Mouse (Mus musculus) heart, embryonic 11.5 days (tissue): ENCODE data around the gene Lrrc47. TPM values are rescaled to one million over a fixed set of nuclear protein-coding genes. Genes with fewer than 3 reads are reported as not detected.

Source experiments
- ATAC-seq: fragments of 200-750 bp; cut with Nextera tagmentation; replicated peaks from 2 replicates; pipeline ENCODE4 v1.8.0; 2017; ENCODE audit warnings: moderate library complexity; ENCODE audit not compliant: insufficient number of reproducible peaks, low FRiP score, low TSS enrichment
- H3K27ac ChIP-seq: fragments of 300-500 bp; sonication (generic); 2 replicates; pipeline ENCODE4 v1.5.1; 2014; ENCODE audit warnings: mild to moderate bottlenecking, low read depth, low read length
- H3K27me3 ChIP-seq: fragments of 300-500 bp; sonication (generic); 2 replicates; pipeline ENCODE4 v1.6.1; 2014; ENCODE audit warnings: mild to moderate bottlenecking, low read length, mixed read lengths; ENCODE audit not compliant: control insufficient read depth, insufficient read depth
- H3K36me3 ChIP-seq: fragments of 300-500 bp; sonication (generic); 2 replicates; pipeline ENCODE4 v1.6.1; 2014; ENCODE audit warnings: mild to moderate bottlenecking, low read length, moderate library complexity, mixed read lengths; ENCODE audit not compliant: control insufficient read depth, insufficient read depth
- H3K4me1 ChIP-seq: fragments of 300-500 bp; sonication (generic); 2 replicates; pipeline ENCODE4 v1.6.1; 2014; ENCODE audit warnings: low read length; ENCODE audit not compliant: control insufficient read depth, insufficient read depth
- H3K4me2 ChIP-seq: fragments of 300-500 bp; sonication (generic); 2 replicates; pipeline ENCODE4 v1.6.1; 2014; ENCODE audit warnings: mild to moderate bottlenecking, moderate library complexity
- H3K4me3 ChIP-seq: fragments of 300-500 bp; sonication (generic); 2 replicates; pipeline ENCODE4 v1.5.1; 2014; ENCODE audit warnings: low read depth, low read length
- H3K9ac ChIP-seq: fragments of 300-500 bp; sonication (generic); 2 replicates; pipeline ENCODE4 v1.6.1; 2014; ENCODE audit warnings: mild to moderate bottlenecking, low read depth, low read length, moderate library complexity
- H3K9me3 ChIP-seq: fragments of 300-500 bp; sonication (generic); replicated peaks from 2 replicates; pipeline ENCODE4 v1.6.1; 2016; ENCODE audit warnings: low read length; ENCODE audit not compliant: control insufficient read depth
- WGBS: fragments of 180-500 bp; shearing (Covaris S2); extraction: QIAGEN DNeasy Blood & Tissue Kit; methylation state at CpG from one replicate; pipeline ENCODE4 v1.1.7; 2014; ENCODE audit not compliant: insufficient replicate concordance; 5-methylcytosine and 5-hydroxymethylcytosine counted together
- polyA plus RNA-seq: library from polyadenylated mRNA; unstranded; fragments of >200 nt; fragmentation: Nextera tagmentation; extraction: Ambion mirVana; gene quantifications from 2 replicates; pipeline ENCODE4 v1.2.1, GENCODE M21; 2014

Gene Lrrc47
- polyA plus RNA-seq, 1 experiment from 2014 or later, result 14.7 TPM

DNA sequence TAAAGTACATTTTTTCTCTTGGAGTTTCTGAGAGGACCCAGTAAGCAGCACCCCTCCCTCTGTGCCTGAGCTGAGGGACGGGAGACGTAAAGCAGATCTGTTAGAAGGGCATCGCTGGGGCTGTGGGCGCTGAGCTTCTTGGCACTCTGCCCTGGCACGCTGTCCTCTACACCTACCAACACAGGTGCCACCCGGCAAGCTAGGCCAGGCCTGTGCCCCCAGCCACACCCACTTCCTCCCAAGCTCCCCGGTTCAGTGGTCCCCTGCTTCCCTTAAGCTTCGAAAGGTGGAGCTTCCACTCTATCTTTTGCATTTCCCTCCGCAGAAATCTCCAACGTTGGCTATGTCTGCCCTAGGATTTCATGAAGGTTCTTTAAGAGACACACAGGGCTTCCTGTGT, 32.3 kb upstream of the Lrrc47 start:
- H3K4me3 ChIP-seq, result no peak overlapping the region
- peaks cover 15% of the 10 kb centered on the region for H3K36me3 ChIP-seq
- H3K4me1 ChIP-seq, result peaks cover 4% of the 10 kb centered on the region
- H3K9ac ChIP-seq, result no peak overlapping the region
- ATAC-seq, result no peak
- no peak overlapping the region for H3K27ac ChIP-seq
- no peaks in the 10 kb centered on the region for H3K9me3 ChIP-seq
- H3K27me3 ChIP-seq, result no peaks in the 10 kb centered on the region
- no peak overlapping the region for H3K4me2 ChIP-seq
- WGBS, result 90% methylated on average over 10 of the region's 10 CpGs

DNA sequence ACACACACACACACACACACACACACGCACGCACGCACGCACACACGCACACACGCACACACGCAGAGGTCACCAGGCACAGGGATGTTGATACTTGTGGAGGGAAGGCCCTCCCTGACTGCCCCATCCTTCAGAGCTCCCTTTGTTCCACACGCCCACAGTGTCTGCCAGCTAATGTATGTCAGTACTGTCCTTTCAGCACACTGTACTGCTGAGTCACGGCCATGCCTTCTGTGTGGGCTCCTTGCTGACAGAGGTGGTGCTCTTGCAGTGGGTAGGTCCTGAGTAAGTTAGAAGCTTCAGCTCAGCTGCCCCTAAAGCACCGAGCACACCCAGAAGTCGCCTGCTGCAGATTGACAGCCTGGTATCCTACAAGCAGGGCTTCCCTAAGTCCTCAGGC, 31.1 kb upstream of the Lrrc47 start:
- H3K27me3 ChIP-seq, result no peaks in the 10 kb centered on the region
- H3K4me3 ChIP-seq, result no peak overlapping the region
- H3K9ac ChIP-seq, result no peak overlapping the region
- peaks cover 25% of the 10 kb centered on the region for H3K36me3 ChIP-seq
- no peaks in the 10 kb centered on the region for H3K9me3 ChIP-seq
- ATAC-seq, result no peak
- no peak overlapping the region for H3K4me2 ChIP-seq
- H3K4me1 ChIP-seq, result peaks cover 4% of the 10 kb centered on the region
- 88% methylated on average over 11 of the region's 11 CpGs for WGBS
- H3K27ac ChIP-seq, result no peak overlapping the region

DNA sequence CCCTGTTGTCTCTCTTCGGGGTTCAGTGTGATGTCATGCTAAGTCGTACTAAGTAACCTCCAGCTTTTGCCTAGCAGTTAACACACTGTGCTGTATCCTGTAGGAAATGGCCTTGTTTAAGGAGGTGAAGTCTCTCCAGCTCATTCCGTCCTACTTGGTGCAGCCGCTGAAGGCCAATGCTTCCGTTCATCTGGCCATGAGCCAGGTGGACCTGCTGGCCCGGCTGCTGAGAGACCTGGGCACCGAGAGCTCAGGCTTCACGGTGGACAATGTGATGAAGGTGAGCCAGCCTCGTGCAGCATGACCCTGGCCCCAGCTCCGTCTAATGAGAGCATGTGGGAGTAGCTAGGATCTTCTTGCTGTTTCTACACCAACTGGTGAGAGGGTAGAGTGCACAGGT, 18.8 kb upstream of the Lrrc47 start:
- peaks cover 33% of the 10 kb centered on the region for H3K36me3 ChIP-seq
- no peak overlapping the region for H3K9ac ChIP-seq
- H3K27me3 ChIP-seq, result no peaks in the 10 kb centered on the region
- no peak overlapping the region for H3K27ac ChIP-seq
- ATAC-seq, result no peak
- H3K4me2 ChIP-seq, result no peak overlapping the region
- WGBS, result 92% methylated on average over 10 of the region's 10 CpGs
- H3K4me3 ChIP-seq, result no peak overlapping the region
- H3K9me3 ChIP-seq, result no peaks in the 10 kb centered on the region
- H3K4me1 ChIP-seq, result no peaks in the 10 kb centered on the region

DNA sequence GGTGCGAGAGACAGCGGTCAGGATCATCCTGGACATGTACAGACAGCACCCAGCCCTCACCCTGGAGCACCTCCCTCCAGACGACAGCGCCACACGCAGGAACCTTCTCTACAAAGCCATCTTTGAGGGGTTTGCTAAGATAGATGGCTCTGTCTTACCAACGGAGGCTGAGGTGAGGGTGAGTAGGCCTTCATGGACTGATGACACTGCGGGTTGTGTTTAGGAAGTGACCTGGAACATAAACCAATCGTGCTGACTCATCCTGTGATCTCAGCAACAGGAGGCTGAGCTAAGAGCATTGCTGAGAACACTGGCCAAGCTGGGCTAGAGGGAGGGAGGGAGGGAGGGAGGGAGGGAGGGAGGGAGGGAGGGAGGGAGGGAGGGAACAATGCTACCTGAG, 18.0 kb upstream of the Lrrc47 start:
- Histone ChIP-seq H3K4me1 (no peaks in the 10 kb centered on the region), H3K36me3 (peaks cover 34% of the 10 kb centered on the region), H3K4me3 (no peak overlapping the region), H3K9me3 (no peaks in the 10 kb centered on the region), H3K27me3 (no peaks in the 10 kb centered on the region), H3K27ac (no peak overlapping the region), H3K9ac (no peak overlapping the region), H3K4me2 (no peak overlapping the region)
- no peak for ATAC-seq
- WGBS, result 85% methylated on average over 8 of the region's 8 CpGs

DNA sequence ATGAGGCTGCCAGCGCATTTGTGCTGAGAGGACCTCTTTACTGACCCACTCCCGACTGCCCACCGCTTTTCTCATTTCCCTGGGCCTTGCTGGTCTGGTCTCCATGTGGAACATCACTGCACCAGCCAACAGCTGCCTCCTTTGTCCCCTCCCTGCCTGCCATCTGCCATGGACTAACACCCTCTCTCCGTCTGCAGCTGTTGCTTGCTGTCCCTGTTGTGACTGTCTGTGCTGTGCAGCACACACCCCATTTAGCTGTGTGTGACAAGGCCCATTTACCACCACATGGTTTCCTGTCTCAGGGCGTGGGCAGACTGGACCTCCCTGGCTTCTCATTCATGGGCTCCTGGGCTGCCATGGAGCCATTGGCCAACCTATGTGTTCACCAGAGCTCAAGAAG, 6.0 kb upstream of the Lrrc47 start:
- Histone ChIP-seq H3K27ac (no peak overlapping the region), H3K4me1 (no peaks in the 10 kb centered on the region), H3K9me3 (no peaks in the 10 kb centered on the region), H3K27me3 (no peaks in the 10 kb centered on the region), H3K4me2 (no peak overlapping the region), H3K36me3 (peaks cover 13% of the 10 kb centered on the region; the same call in 1 of the 2 replicates), H3K9ac (no peak overlapping the region), H3K4me3 (no peak overlapping the region)
- WGBS, result 83% methylated on average over 5 of the region's 5 CpGs
- no peak for ATAC-seq

DNA sequence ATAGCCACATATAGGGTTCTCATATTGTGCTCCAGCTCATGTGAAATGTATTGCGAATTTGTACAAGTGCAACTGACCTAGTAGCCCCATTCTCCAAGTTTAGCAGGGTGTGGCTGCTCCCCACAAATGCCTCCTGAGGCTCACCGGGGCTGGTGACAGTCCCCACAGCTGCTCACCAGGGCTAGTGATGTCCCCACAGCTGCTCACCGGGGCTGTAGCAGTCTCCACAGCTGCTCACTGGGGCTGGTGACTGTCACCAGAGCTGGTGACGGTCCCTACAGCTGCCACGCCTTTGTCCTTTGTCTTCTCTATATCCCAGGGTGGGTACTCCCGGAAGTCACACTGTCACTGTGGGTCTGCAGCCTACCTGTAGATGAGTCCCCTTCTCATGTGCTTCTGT, 5.3 kb upstream of the Lrrc47 start:
- WGBS, result 89% methylated on average over 6 of the region's 6 CpGs
- ATAC-seq, result no peak
- peaks cover 13% of the 10 kb centered on the region; the same call in 1 of the 2 replicates for H3K36me3 ChIP-seq

DNA sequence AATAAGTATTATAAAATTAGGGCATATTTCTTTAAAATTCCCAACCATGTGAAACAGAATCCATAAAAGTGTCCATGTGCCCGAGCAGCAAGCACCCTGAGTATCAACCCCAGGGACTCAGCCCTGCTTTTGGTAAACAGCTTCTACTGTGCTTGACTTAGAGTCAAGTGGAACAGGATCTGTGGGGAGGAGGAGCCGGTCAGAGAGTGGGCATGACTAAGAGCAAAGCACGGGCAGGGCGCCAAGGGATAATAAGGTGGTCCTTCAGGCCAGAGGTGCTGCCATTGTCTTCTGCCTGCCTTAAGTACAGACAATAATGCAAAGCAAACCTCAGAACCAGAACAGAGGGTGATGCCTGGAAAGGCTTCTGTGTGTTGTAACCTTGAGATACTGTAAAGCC, 3.8 kb upstream of the Lrrc47 start:
- Histone ChIP-seq H3K27me3 (no peaks in the 10 kb centered on the region), H3K4me2 (no peak overlapping the region), H3K9me3 (no peaks in the 10 kb centered on the region), H3K4me1 (peaks cover 4% of the 10 kb centered on the region), H3K36me3 (peaks cover 11% of the 10 kb centered on the region; the same call in 1 of the 2 replicates), H3K27ac (no peak overlapping the region), H3K4me3 (no peak overlapping the region), H3K9ac (no peak overlapping the region)
- WGBS, result 79% methylated on average over 4 of the region's 4 CpGs
- no peak for ATAC-seq

More for the DNA sequence above, 5.3 kb upstream of the Lrrc47 start:
- no peak overlapping the region for H3K27ac ChIP-seq
- H3K4me3 ChIP-seq, result no peak overlapping the region
- H3K4me2 ChIP-seq, result no peak overlapping the region
- no peaks in the 10 kb centered on the region for H3K9me3 ChIP-seq
- no peaks in the 10 kb centered on the region for H3K27me3 ChIP-seq
- no peak overlapping the region for H3K9ac ChIP-seq
- no peaks in the 10 kb centered on the region for H3K4me1 ChIP-seq

DNA sequence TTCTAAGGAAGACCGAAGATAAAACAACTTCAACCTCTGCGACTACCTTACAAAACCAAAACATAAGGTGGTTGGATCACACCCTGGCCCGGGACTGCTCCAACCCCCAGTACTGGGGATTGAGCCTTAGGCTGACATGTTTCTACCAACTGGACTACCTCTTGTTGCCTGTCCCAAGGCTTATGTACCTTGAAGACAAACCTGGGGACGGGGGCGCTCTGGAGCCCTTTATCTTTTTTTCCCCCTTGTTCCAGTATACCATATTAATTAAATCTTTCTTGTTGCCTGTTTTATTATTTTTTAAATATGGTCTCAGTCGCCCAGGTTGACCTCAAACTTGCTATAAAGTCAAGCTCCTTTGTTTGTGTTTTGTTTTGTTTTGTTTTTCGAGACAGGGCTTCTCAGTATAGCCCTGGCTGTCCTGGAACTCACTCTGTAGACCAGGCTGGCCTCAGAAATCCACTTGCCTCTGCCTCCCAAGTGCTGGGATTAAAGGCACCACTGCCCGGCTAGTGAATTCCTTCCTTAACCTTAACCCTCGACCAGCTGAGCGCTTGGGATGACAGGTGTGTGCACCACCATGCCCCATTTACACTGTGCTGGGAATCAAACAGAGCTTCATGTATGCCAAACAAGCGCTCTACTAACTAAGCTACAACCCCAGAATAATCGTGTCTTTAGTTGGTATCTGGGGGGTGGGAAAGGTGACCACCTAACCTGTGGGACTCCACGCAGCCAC, 455 bp upstream of the Lrrc47 start:
- no peak for ATAC-seq
- Histone ChIP-seq H3K9me3 (no peaks in the 10 kb centered on the region), H3K9ac (peak overlapping the region; percentile 93), H3K27ac (peak overlapping the region; percentile 46; the same call in 1 of the 2 replicates), H3K4me3 (peak overlapping the region; percentile 100), H3K36me3 (peaks cover 13% of the 10 kb centered on the region), H3K4me1 (peaks cover 13% of the 10 kb centered on the region), H3K27me3 (no peaks in the 10 kb centered on the region), H3K4me2 (peak overlapping the region; percentile 89)
- WGBS, result 28% methylated on average over 13 of the region's 13 CpGs
